Mouse (Mus musculus) small intestine, adult 2 months (tissue): Measurements from ENCODE around the gene Sipa1. TPM values are rescaled to one million over a fixed set of nuclear protein-coding genes. Genes with fewer than 3 reads are reported as not detected.

Source experiments
- H3K27ac ChIP-seq: fragments of 200-500 bp; 2 replicates; pipeline ENCODE4 v1.5.1; 2012; ENCODE audit warnings: low read depth, low read length, control low read depth, inconsistent platforms; ENCODE audit not compliant: insufficient read depth
- H3K27me3 ChIP-seq: fragments of 200-500 bp; 2 replicates; pipeline ENCODE4 v1.6.1; 2012; ENCODE audit warnings: mild to moderate bottlenecking, moderate library complexity, low read length, inconsistent platforms; ENCODE audit not compliant: control insufficient read depth, insufficient read depth
- H3K36me3 ChIP-seq: fragments of 200-500 bp; 2 replicates; pipeline ENCODE4 v1.6.1; 2012; ENCODE audit warnings: mild to moderate bottlenecking, low read length, control low read depth, inconsistent platforms; ENCODE audit not compliant: control insufficient read depth, insufficient read depth
- H3K4me1 ChIP-seq: fragments of 200-500 bp; 2 replicates; pipeline ENCODE4 v1.6.1; 2012; ENCODE audit warnings: low read length, inconsistent platforms, mixed read lengths; ENCODE audit not compliant: control insufficient read depth, insufficient read depth, insufficient read length
- H3K4me3 ChIP-seq: fragments of 200-500 bp; 2 replicates; pipeline ENCODE4 v1.5.1; 2012; ENCODE audit warnings: low read depth, mild to moderate bottlenecking, control low read depth, inconsistent platforms, low read length, moderate library complexity
- CTCF ChIP-seq: fragments of 200-500 bp; IDR thresholded peaks from 2 replicates; pipeline ENCODE4 v1.5.1; 2012; ENCODE audit warnings: low read depth, mild to moderate bottlenecking, control low read depth, inconsistent platforms, low read length, moderate library complexity, mixed read lengths; ENCODE audit not compliant: insufficient replicate concordance, insufficient read length; ENCODE audit errors: extremely low read depth
- POLR2A ChIP-seq: fragments of 200-500 bp; IDR thresholded peaks from 2 replicates; pipeline ENCODE4 v1.6.1; 2012; ENCODE audit warnings: low read depth, mild to moderate bottlenecking, control low read depth, inconsistent platforms, low read length, moderate library complexity
- WGBS: fragments of 180-500 bp; shearing (Covaris S2); methylation state at CpG from one replicate; pipeline ENCODE4 v1.1.7; 2018; 5-methylcytosine and 5-hydroxymethylcytosine counted together
- polyA plus RNA-seq: library from polyadenylated mRNA; depleted of rRNA; stranded (reverse); fragments of >200 nt; gene quantifications from 2 replicates; pipeline ENCODE4 v1.2.3, GENCODE M21; 2012

Sipa1 gene
- polyA plus RNA-seq, 1 experiment: 54.0 TPM

DNA sequence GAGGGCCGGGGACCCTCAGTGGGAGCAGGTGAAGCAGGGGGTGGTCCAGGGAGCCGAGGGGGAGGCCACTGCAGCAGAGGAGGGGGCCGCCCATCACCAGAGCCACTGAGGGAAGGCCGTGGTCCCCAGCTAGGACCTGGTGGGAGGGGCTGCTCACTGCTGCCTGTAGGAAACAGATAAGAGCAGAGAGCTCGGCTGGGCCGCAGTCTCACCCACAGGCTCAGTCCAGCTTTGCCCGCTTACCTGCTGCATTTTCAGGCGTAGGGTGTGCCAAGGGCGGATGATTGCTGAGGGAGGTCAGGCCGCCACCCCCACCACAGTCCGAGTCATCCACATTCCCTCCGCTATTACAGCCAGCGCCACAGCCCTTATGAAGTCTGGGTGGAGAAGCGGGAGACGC is 2.0 kb upstream of the Sipa1 start:
- Histone ChIP-seq H3K36me3 (peaks cover 34% of the 10 kb centered on the region), H3K27me3 (no peaks in the 10 kb centered on the region), H3K4me3 (no peak overlapping the region), H3K4me1 (peaks cover 7% of the 10 kb centered on the region), H3K27ac (no peak overlapping the region)
- TF ChIP-seq POLR2A (no peak), CTCF (no peak)
- 88% methylated on average over 15 of the region's 15 CpGs for WGBS

DNA sequence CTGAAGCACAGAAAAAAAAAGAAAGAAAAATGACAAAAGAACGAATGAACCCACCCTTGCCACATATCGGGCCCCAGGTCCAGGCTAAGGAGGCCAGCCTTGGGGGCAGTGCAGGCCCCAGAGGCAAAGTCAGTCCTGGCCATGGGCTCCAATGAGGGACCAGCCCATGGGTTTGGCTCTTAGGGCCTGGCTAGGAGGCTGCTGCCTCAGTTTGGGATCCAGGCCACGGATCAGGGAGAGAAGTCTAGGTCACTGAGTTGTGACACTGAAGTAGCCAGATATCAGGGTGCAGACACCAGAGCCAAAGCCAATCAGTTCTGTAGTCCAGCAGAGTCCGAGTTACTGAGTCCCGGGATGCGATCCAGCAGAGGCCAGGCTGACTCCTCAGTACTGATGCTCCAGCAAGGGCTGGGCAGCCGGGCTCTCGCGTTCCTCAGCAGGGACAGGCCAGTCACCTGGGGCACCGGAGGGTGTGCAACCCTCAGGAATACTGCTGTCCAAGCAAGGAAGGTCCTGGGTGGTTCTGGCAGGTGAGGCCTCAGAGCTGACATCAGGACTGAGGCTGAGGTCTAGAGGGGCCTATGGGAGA is 1.3 kb upstream of the Sipa1 start:
- whole genome bisulfite sequencing: 95% methylated on average over 10 of the region's 10 CpGs
- TF ChIP-seq POLR2A: no peak
- TF ChIP-seq CTCF: no peak
- H3K4me3 ChIP-seq: no peak overlapping the region
- H3K27me3 ChIP-seq: no peaks in the 10 kb centered on the region
- peaks cover 31% of the 10 kb centered on the region for H3K36me3 ChIP-seq
- H3K27ac ChIP-seq: no peak overlapping the region
- H3K4me1 ChIP-seq: peaks cover 7% of the 10 kb centered on the region

DNA sequence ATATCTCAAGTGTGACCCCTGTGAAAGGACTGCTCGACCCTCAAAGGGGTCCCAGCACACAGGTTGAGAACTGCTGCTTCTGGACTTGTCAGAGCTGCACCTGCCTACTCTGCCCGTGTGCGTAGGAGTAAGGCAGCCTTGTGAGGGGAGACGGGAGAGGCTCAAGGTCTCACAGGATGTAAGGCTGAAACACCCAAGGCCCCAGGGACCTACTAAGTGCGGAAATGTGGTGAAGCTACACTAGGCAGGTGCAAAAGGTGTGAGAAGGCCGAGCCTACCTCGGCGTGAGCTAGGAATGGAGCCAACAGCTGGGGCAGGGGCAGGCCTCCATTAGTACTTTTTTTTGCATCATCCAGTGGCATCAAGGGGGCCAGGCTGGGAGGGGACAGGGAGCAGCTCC is 1.2 kb downstream of the Sipa1 start:
- no peak for TF ChIP-seq CTCF
- TF ChIP-seq POLR2A: no peak
- H3K4me3 ChIP-seq: peak overlapping the region; percentile 70
- no peaks in the 10 kb centered on the region for H3K27me3 ChIP-seq
- H3K4me1 ChIP-seq: peaks cover 7% of the 10 kb centered on the region
- peaks cover 26% of the 10 kb centered on the region for H3K36me3 ChIP-seq
- WGBS: 74% methylated on average over 8 of the region's 8 CpGs
- H3K27ac ChIP-seq: peak overlapping the region; percentile 83

DNA sequence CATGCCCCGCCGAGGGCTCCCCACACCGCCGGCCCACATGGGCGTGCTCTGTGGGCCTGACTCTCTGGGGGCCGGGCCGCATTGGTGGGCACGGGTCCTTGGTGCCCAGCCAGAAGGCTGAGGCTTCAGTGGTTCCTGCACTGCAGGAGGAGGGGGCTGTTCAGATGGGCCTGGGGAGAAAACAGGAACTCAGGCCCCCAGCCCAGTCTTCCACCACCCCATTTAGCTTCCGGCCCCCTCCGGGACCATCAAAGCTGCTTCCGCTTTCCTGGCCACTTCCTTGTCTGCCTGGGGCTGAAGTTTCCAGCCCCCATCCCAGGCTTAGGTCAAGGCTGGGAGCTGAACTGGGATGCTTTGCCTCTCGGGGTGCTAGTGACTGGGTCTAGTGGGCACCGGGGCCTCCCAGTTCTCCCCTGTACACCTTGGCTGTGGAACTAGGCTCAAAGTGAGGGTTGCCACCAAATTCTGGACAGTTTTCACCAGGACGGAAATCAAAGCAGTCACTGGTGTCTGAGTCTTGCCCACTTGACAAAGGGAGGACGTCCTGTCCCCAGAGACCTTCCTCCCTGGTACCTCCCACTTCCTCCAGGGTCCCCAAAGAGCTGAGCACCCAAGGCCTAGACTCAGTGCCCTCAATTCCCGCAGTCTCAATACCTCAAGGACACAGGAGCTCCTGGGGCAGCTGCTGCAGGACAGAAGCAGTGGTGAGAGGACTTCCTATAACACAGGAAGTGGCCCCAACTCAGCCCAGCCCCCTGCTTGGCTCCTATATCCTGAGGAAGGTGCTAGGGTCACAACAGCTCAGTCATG is 2.4 kb downstream of the Sipa1 start:
- peaks cover 15% of the 10 kb centered on the region for H3K36me3 ChIP-seq
- TF ChIP-seq POLR2A (no peak), CTCF (no peak)
- WGBS: 73% methylated on average over 16 of the region's 16 CpGs
- no peaks in the 10 kb centered on the region for H3K27me3 ChIP-seq
- peaks cover 7% of the 10 kb centered on the region for H3K4me1 ChIP-seq
- H3K27ac ChIP-seq: peak overlapping the region; percentile 83
- peak overlapping the region; percentile 57 for H3K4me3 ChIP-seq

DNA sequence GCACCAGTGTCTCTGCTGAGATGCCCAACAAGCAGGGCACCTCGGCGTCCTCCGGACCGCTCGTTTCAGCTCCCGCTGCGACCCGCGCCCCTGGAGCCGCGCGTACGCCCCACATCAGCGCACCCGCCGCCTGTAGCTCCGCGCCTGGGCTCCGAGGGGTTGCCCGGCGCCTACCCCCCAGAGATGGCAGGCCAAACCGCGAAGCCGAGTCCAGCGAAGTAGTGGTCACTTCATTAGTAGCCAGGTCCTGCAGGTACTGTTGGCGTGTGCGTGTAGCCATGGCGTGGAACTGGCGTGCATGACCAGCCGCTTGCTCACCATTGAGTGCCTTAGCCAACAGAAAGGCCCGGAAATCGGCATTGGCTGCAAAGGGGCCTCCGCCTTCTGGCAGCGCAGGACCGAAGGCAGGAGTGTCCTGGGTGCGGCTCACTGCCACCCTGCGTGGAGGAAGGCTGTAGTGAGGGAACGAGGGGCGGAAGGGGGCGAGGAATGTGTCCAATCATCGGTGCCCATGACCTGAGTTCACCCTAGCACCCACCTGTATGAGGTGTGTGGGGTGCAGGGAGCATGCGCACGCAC is 8.7 kb downstream of the Sipa1 start:
- peaks cover 11% of the 10 kb centered on the region for H3K4me1 ChIP-seq
- no peak overlapping the region for H3K27ac ChIP-seq
- peaks cover 4% of the 10 kb centered on the region; the same call in 1 of the 2 replicates for H3K36me3 ChIP-seq
- TF ChIP-seq CTCF: no peak
- no peak for TF ChIP-seq POLR2A
- H3K27me3 ChIP-seq: no peaks in the 10 kb centered on the region
- 25% methylated on average over 43 of the region's 43 CpGs for WGBS
- peak overlapping the region; percentile 56 for H3K4me3 ChIP-seq

DNA sequence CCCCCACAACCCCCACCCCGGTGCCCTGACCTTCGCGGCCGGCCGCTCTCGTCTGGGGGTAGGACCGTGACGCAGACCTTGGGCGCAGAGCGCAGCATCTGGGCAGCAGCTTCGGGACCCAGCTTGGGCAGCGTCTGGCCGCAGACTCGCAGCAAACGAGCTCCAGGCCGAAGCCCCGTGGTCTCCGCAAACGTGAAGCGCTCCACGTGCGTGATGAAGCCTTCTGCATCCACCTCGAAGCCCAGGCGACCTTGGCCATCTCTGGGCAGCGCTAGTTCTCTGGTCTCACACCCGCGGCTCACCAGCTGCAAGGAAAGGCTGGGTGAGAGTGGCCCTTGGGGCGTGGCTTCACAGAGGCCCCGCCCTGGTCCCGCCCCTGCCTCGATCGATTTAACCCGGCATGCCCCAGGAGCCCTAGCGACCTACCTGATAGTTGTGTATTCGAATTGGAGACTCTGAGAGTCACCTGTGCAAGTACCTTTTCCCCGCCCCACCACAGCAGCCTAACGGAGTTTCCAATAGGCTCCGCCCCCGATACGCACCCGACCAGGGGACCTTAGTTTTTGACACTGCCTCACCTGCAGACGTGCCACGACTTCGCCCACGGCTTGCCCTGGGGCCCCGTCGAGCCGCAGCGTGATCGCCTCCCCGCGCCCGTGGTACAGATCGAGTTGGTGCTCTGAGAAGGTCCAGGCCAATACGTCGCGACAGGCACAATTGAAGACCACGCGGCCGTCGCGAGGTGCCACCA is 9.4 kb downstream of the Sipa1 start:
- H3K4me3 ChIP-seq: peak overlapping the region; percentile 56
- TF ChIP-seq CTCF: no peak
- no peak for TF ChIP-seq POLR2A
- 29% methylated on average over 62 of the region's 62 CpGs for WGBS
- H3K27ac ChIP-seq: no peak overlapping the region
- peaks cover 11% of the 10 kb centered on the region for H3K4me1 ChIP-seq
- no peaks in the 10 kb centered on the region for H3K27me3 ChIP-seq
- H3K36me3 ChIP-seq: peaks cover 2% of the 10 kb centered on the region; the same call in 1 of the 2 replicates

DNA sequence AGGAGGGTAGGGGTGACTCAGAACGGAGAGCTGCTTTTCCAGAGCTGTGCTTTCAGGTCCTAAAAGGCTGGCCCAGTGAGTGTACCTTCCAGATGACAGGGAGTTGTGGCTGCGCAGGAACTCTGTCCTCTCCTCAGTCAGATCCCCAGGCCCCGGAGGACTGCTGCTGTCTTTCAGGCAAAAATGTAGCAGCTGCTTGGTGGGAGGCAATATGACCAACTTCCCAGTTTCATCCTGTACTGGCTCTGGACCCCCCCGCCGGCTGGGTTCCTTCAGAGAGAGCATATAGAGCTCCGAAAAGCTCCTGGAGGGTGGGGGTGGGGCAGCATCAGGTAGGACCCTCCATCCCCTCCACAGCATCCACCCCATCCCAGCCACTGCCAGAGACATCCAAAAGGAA is 10.9 kb downstream of the Sipa1 start:
- no peak overlapping the region for H3K4me3 ChIP-seq
- H3K4me1 ChIP-seq: peaks cover 19% of the 10 kb centered on the region
- H3K27me3 ChIP-seq: no peaks in the 10 kb centered on the region
- 89% methylated on average over 6 of the region's 6 CpGs for WGBS
- peaks cover 2% of the 10 kb centered on the region for H3K36me3 ChIP-seq
- TF ChIP-seq CTCF: no peak
- no peak for TF ChIP-seq POLR2A
- no peak overlapping the region for H3K27ac ChIP-seq
